ENCODE assay signal across 25 mouse cellular contexts in the genomic region with DNA sequence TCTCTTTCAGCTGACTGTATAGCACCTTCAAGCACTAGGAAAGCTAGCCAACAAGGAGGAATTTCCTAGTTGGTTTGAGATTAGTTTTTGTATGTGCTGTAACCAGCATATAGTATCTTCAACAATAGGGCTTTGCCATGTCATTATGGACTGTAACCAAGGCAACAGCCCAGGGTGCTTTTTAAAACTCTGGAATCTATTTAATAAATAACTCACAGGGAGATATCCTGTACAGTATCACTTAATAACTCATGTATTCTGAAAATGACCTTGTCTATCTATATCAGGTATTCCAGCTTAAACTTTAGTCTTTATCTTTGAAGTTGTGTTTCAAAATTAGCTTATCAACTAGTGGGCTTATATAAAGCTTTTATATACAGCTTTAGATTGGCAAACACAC.
DNase-seq lines count a peak whose midpoint lies in the region; ATAC-seq and TF ChIP-seq lines count a peak whose summit lies in the region.
"Had no signal": no experiment of that assay in that cellular context is flagged by ENCODE, and none has a peak within 500 bp of the region (broad histone marks: within the 10 kb centered on the region; RNA-seq: fewer than 3 reads in every experiment).

No protein-coding gene starts in this region.

- no peak overlapping the region for H3K27ac ChIP-seq in intestine, embryonic 15.5 days
- H3K27ac ChIP-seq in intestine, postnatal 0 days (ENCODE audit: low read depth, low read length): no peak overlapping the region
- no peak overlapping the region for H3K27ac ChIP-seq in stomach, embryonic 15.5 days
- no peak overlapping the region for H3K27ac ChIP-seq in stomach, postnatal 0 days (replicated peaks)
- H3K27ac ChIP-seq: embryonic facial prominence, embryonic 10.5 days; embryonic facial prominence, embryonic 12.5 days; forebrain, embryonic 13.5 days; forebrain, embryonic 15.5 days had no signal

- no peaks in the 10 kb centered on the region for H3K36me3 ChIP-seq in intestine, embryonic 15.5 days
- H3K36me3 ChIP-seq in intestine, postnatal 0 days (ENCODE audit: control insufficient read depth, insufficient read depth): no peaks in the 10 kb centered on the region
- no peaks in the 10 kb centered on the region for H3K36me3 ChIP-seq in stomach, embryonic 15.5 days
- no peaks in the 10 kb centered on the region for H3K36me3 ChIP-seq in stomach, postnatal 0 days (ENCODE audit: control insufficient read depth, insufficient read depth, low read length)
- H3K36me3 ChIP-seq: embryonic facial prominence, embryonic 10.5 days; embryonic facial prominence, embryonic 12.5 days; forebrain, embryonic 15.5 days; G1E had no signal

- H3K9ac ChIP-seq in intestine, embryonic 15.5 days: no peak overlapping the region
- H3K9ac ChIP-seq in intestine, postnatal 0 days (ENCODE audit: low read depth, low read length): no peak overlapping the region
- no peak overlapping the region for H3K9ac ChIP-seq in stomach, embryonic 15.5 days
- H3K9ac ChIP-seq in stomach, postnatal 0 days (ENCODE audit: low read length): no peak overlapping the region
- H3K9ac ChIP-seq: embryonic facial prominence, embryonic 12.5 days; forebrain, embryonic 13.5 days; forebrain, embryonic 15.5 days; forebrain, postnatal 0 days had no signal

- peak; percentile 70 for ATAC-seq in intestine, embryonic 15.5 days
- ATAC-seq in intestine, postnatal 0 days: no peak
- ATAC-seq in stomach, embryonic 15.5 days (ENCODE audit: insufficient read depth, low FRiP score, low read depth): peak; percentile 50; the same call in 1 of the 2 replicates
- no peak for ATAC-seq in stomach, postnatal 0 days (ENCODE audit: low FRiP score, low TSS enrichment)
- ATAC-seq: activated CD4-positive, CD25-positive, alpha-beta regulatory T cell, adult 4 months; CD4-positive, CD25-positive, alpha-beta regulatory T cell, adult 4 months; forebrain, embryonic 13.5 days; forebrain, embryonic 15.5 days; forebrain, postnatal 0 days; Patski had no signal

- no peak for TF ChIP-seq CTCF in intestine, postnatal 0 days (IDR thresholded peaks at IDR 0.05; ENCODE audit: low read depth)
- no peak for TF ChIP-seq CTCF in stomach, postnatal 0 days (IDR thresholded peaks at IDR 0.05; ENCODE audit: low read depth)

- H3K9me3 ChIP-seq in intestine, embryonic 15.5 days: no peaks in the 10 kb centered on the region
- no peaks in the 10 kb centered on the region for H3K9me3 ChIP-seq in intestine, postnatal 0 days (ENCODE audit: control insufficient read depth)
- no peaks in the 10 kb centered on the region for H3K9me3 ChIP-seq in stomach, embryonic 15.5 days
- H3K9me3 ChIP-seq in stomach, postnatal 0 days (ENCODE audit: control insufficient read depth, low read length): no peaks in the 10 kb centered on the region
- H3K9me3 ChIP-seq: embryonic facial prominence, embryonic 10.5 days; embryonic facial prominence, embryonic 12.5 days; forebrain, embryonic 13.5 days; forebrain, embryonic 15.5 days; G1E had no signal

- H3K4me1 ChIP-seq in intestine, embryonic 15.5 days (replicated peaks): no peaks in the 10 kb centered on the region
- no peaks in the 10 kb centered on the region for H3K4me1 ChIP-seq in intestine, postnatal 0 days (replicated peaks; ENCODE audit: control insufficient read depth, insufficient read depth, low read length)
- no peaks in the 10 kb centered on the region for H3K4me1 ChIP-seq in stomach, embryonic 15.5 days
- no peaks in the 10 kb centered on the region for H3K4me1 ChIP-seq in stomach, postnatal 0 days (replicated peaks; ENCODE audit: control insufficient read depth, insufficient read depth)
- H3K4me1 ChIP-seq: embryonic facial prominence, embryonic 10.5 days; embryonic facial prominence, embryonic 12.5 days; forebrain, embryonic 13.5 days; forebrain, embryonic 15.5 days had no signal

- H3K4me3 ChIP-seq in intestine, embryonic 15.5 days (replicated peaks): no peak overlapping the region
- no peak overlapping the region for H3K4me3 ChIP-seq in intestine, postnatal 0 days (ENCODE audit: low read depth, low read length)
- no peak overlapping the region for H3K4me3 ChIP-seq in stomach, embryonic 15.5 days (replicated peaks)
- no peak overlapping the region for H3K4me3 ChIP-seq in stomach, postnatal 0 days (ENCODE audit: low read depth, low read length)
- H3K4me3 ChIP-seq: embryonic facial prominence, embryonic 10.5 days; embryonic facial prominence, embryonic 12.5 days; forebrain, embryonic 13.5 days; forebrain, embryonic 15.5 days had no signal

- no peak for TF ChIP-seq EP300 in stomach, postnatal 0 days (optimal IDR thresholded peaks at IDR 0.05)

- DNase-seq in stomach, postnatal 0 days (ENCODE audit: low spot score): no peak
- DNase-seq in urinary bladder, postnatal 4 days (ENCODE audit: low spot score in 2 of 2): no peak
- DNase-seq: adrenal gland, adult 8-10 months; adrenal gland, postnatal 14 days; adrenal gland, postnatal 36 days; B cell, adult 2 months; cerebellum, adult 11 months; cerebellum, adult 18-20 months; cerebellum, adult 8-10 months; cerebellum, adult 9-11 months; cerebellum, postnatal 14 days; cerebellum, postnatal 36 days; forebrain, postnatal 0 days had no signal

- H3K4me2 ChIP-seq in intestine, embryonic 15.5 days (replicated peaks): no peak overlapping the region
- no peak overlapping the region for H3K4me2 ChIP-seq in intestine, postnatal 0 days (replicated peaks; ENCODE audit: low read depth)
- H3K4me2 ChIP-seq in stomach, embryonic 15.5 days: no peak overlapping the region
- H3K4me2 ChIP-seq in stomach, postnatal 0 days (replicated peaks; ENCODE audit: low read depth): no peak overlapping the region
- H3K4me2 ChIP-seq: embryonic facial prominence, embryonic 12.5 days; forebrain, embryonic 13.5 days; forebrain, embryonic 15.5 days had no signal

- H3K27me3 ChIP-seq in intestine, embryonic 15.5 days (replicated peaks): no peaks in the 10 kb centered on the region
- no peaks in the 10 kb centered on the region for H3K27me3 ChIP-seq in intestine, postnatal 0 days (replicated peaks; ENCODE audit: control insufficient read depth, insufficient read depth, low read length)
- H3K27me3 ChIP-seq in stomach, embryonic 15.5 days (replicated peaks): no peaks in the 10 kb centered on the region
- no peaks in the 10 kb centered on the region for H3K27me3 ChIP-seq in stomach, postnatal 0 days (ENCODE audit: control insufficient read depth, insufficient read depth, low read length)
- H3K27me3 ChIP-seq: CH12.LX; embryonic facial prominence, embryonic 12.5 days; forebrain, embryonic 13.5 days; forebrain, embryonic 15.5 days; Patski had no signal

Comparison
In these comparisons a context has a peak if more than half of its experiments do, and no peak if none do; other contexts are left out.
1. ATAC-seq: peak in intestine, embryonic 15.5 days (single experiment) and stomach, embryonic 15.5 days (single experiment); none in intestine, postnatal 0 days (single experiment) and stomach, postnatal 0 days (single experiment).